Mouse (Mus musculus) lung, embryonic 15.5 days (tissue): ENCODE results near the gene Erbin. TPM values are rescaled to one million over a fixed set of nuclear protein-coding genes. Genes with fewer than 3 reads are reported as not detected.

ENCODE experiments used
- ATAC-seq: fragments of 200-750 bp; cut with Nextera tagmentation; 2 replicates; pipeline ENCODE4 v1.8.0; 2017; ENCODE audit warnings: moderate number of reproducible peaks, borderline replicate concordance; ENCODE audit not compliant: low FRiP score, low TSS enrichment; ENCODE audit errors: extremely low read depth
- H3K27ac ChIP-seq: fragments of 300-500 bp; sonication (generic); 2 replicates; pipeline ENCODE4 v1.5.1; 2015; ENCODE audit warnings: moderate library complexity, mild to moderate bottlenecking, inconsistent platforms
- H3K27me3 ChIP-seq: fragments of 300-500 bp; sonication (generic); 2 replicates; pipeline ENCODE4 v1.6.1; 2015; ENCODE audit warnings: inconsistent platforms
- H3K36me3 ChIP-seq: fragments of 300-500 bp; sonication (generic); 2 replicates; pipeline ENCODE4 v1.6.1; 2015; ENCODE audit warnings: inconsistent platforms
- H3K4me1 ChIP-seq: fragments of 300-500 bp; sonication (generic); 2 replicates; pipeline ENCODE4 v1.6.1; 2015; ENCODE audit warnings: inconsistent platforms
- H3K4me2 ChIP-seq: fragments of 300-500 bp; sonication (generic); 2 replicates; pipeline ENCODE4 v1.6.1; 2015; ENCODE audit warnings: inconsistent platforms, mild to moderate bottlenecking, moderate library complexity
- H3K4me3 ChIP-seq: fragments of 300-500 bp; sonication (generic); 2 replicates; pipeline ENCODE4 v1.5.1; 2015; ENCODE audit warnings: mild to moderate bottlenecking, inconsistent platforms
- H3K9ac ChIP-seq: fragments of 300-500 bp; sonication (generic); 2 replicates; pipeline ENCODE4 v1.6.1; 2015; ENCODE audit warnings: inconsistent platforms
- H3K9me3 ChIP-seq: fragments of 300-500 bp; sonication (generic); 2 replicates; pipeline ENCODE4 v1.6.1; 2016; ENCODE audit warnings: inconsistent platforms
- WGBS: fragments of 180-500 bp; shearing (Covaris S2); methylation state at CpG from one replicate; pipeline ENCODE4 v1.1.7; 2015; 5-methylcytosine and 5-hydroxymethylcytosine counted together
- polyA plus RNA-seq: library from polyadenylated mRNA; unstranded; fragments of >200 nt; fragmentation: Nextera tagmentation; extraction: Ambion mirVana; gene quantifications from 2 replicates; pipeline ENCODE4 v1.2.1, GENCODE M21; 2015

Erbin gene
- polyA plus RNA-seq, 1 experiment from 2014 or later: 17.9 TPM

- no peak overlapping the region for H3K9ac ChIP-seq
- no peak for ATAC-seq
- no peaks in the 10 kb centered on the region for H3K27me3 ChIP-seq
- peaks cover 4% of the 10 kb centered on the region; the same call in 1 of the 2 replicates for H3K36me3 ChIP-seq
- WGBS: 87% methylated on average over 1 of the region's 1 CpGs
- H3K4me3 ChIP-seq: no peak overlapping the region
- H3K4me2 ChIP-seq: no peak overlapping the region
- H3K9me3 ChIP-seq: no peaks in the 10 kb centered on the region
- no peak overlapping the region for H3K27ac ChIP-seq
- H3K4me1 ChIP-seq: no peaks in the 10 kb centered on the region
These were observed 20.3 kb downstream of the Erbin start for GRCm38 (mm10) chr13:103900015-103900414.

GRCm38 (mm10) chr13:103897606-103898005 lies 22.7 kb downstream of the Erbin start:
- H3K4me1 ChIP-seq: 0 out of 2 replicates have a peak, but pooled peaks cover 6% of the 10 kb centered on the region
- 87% methylated on average over 4 of the region's 4 CpGs for WGBS
- peaks cover 4% of the 10 kb centered on the region; the same call in 1 of the 2 replicates for H3K36me3 ChIP-seq
- H3K4me2 ChIP-seq: no peak overlapping the region
- no peak overlapping the region for H3K9ac ChIP-seq
- no peak overlapping the region for H3K27ac ChIP-seq
- no peak for ATAC-seq
- H3K9me3 ChIP-seq: no peaks in the 10 kb centered on the region
- H3K27me3 ChIP-seq: no peaks in the 10 kb centered on the region
- H3K4me3 ChIP-seq: no peak overlapping the region

- H3K4me1 ChIP-seq: peaks cover 12% of the 10 kb centered on the region
- H3K27ac ChIP-seq: no peak overlapping the region
- H3K9me3 ChIP-seq: no peaks in the 10 kb centered on the region
- no peaks in the 10 kb centered on the region; the same call in 1 of the 2 replicates for H3K36me3 ChIP-seq
- H3K9ac ChIP-seq: no peak overlapping the region
- no peak overlapping the region for H3K4me2 ChIP-seq
- H3K27me3 ChIP-seq: no peaks in the 10 kb centered on the region
- no peak overlapping the region for H3K4me3 ChIP-seq
- WGBS: 92% methylated on average over 5 of the region's 5 CpGs
- ATAC-seq: no peak
These were observed 27.2 kb downstream of the Erbin start for GRCm38 (mm10) chr13:103893065-103893464.

GRCm38 (mm10) chr13:103890038-103890437 lies 30.3 kb downstream of the Erbin start:
- H3K4me2 ChIP-seq: no peak overlapping the region
- peaks cover 12% of the 10 kb centered on the region for H3K4me1 ChIP-seq
- no peak overlapping the region for H3K9ac ChIP-seq
- no peaks in the 10 kb centered on the region for H3K27me3 ChIP-seq
- H3K27ac ChIP-seq: no peak overlapping the region
- H3K4me3 ChIP-seq: no peak overlapping the region
- 0 out of 2 replicates have a peak, but pooled peaks cover 3% of the 10 kb centered on the region for H3K36me3 ChIP-seq
- H3K9me3 ChIP-seq: no peaks in the 10 kb centered on the region
- ATAC-seq: no peak
- 54% methylated on average over 3 of the region's 3 CpGs for WGBS

- Histone ChIP-seq H3K9me3 (no peaks in the 10 kb centered on the region), H3K27ac (no peak overlapping the region), H3K4me1 (peaks cover 6% of the 10 kb centered on the region), H3K4me3 (no peak overlapping the region), H3K27me3 (no peaks in the 10 kb centered on the region), H3K4me2 (no peak overlapping the region), H3K36me3 (0 out of 2 replicates have a peak, but pooled peaks cover 5% of the 10 kb centered on the region), H3K9ac (no peak overlapping the region)
- WGBS: 84% methylated on average over 3 of the region's 3 CpGs
- ATAC-seq: no peak
These were observed 33.8 kb downstream of the Erbin start for GRCm38 (mm10) chr13:103886503-103886902.

GRCm38 (mm10) chr13:103881200-103881599 lies 39.1 kb downstream of the Erbin start:
- no peak overlapping the region for H3K4me2 ChIP-seq
- WGBS: 95% methylated on average over 4 of the region's 4 CpGs
- no peak for ATAC-seq

GRCm38 (mm10) chr13:103876743-103877142 lies 43.6 kb downstream of the Erbin start:
- Histone ChIP-seq H3K27ac (no peak overlapping the region), H3K4me3 (no peak overlapping the region), H3K36me3 (peaks cover 6% of the 10 kb centered on the region; the same call in 1 of the 2 replicates), H3K9ac (no peak overlapping the region), H3K27me3 (no peaks in the 10 kb centered on the region), H3K9me3 (no peaks in the 10 kb centered on the region), H3K4me2 (no peak overlapping the region), H3K4me1 (no peaks in the 10 kb centered on the region)
- ATAC-seq: no peak

More at GRCm38 (mm10) chr13:103881200-103881599, 39.1 kb downstream of the Erbin start:
- Histone ChIP-seq H3K36me3 (0 out of 2 replicates have a peak, but pooled peaks cover 5% of the 10 kb centered on the region), H3K27me3 (no peaks in the 10 kb centered on the region), H3K4me1 (no peaks in the 10 kb centered on the region), H3K27ac (no peak overlapping the region), H3K9ac (no peak overlapping the region), H3K4me3 (no peak overlapping the region), H3K9me3 (no peaks in the 10 kb centered on the region)

GRCm38 (mm10) chr13:103875823-103876514 lies 44.3 kb downstream of the Erbin start:
- Histone ChIP-seq H3K27ac (no peak overlapping the region), H3K4me2 (no peak overlapping the region), H3K4me1 (no peaks in the 10 kb centered on the region), H3K9ac (no peak overlapping the region), H3K36me3 (peaks cover 6% of the 10 kb centered on the region; the same call in 1 of the 2 replicates), H3K4me3 (no peak overlapping the region), H3K9me3 (no peaks in the 10 kb centered on the region), H3K27me3 (no peaks in the 10 kb centered on the region)
- WGBS: 81% methylated on average over 6 of the region's 6 CpGs
- ATAC-seq: no peak

GRCm38 (mm10) chr13:103870786-103871185 lies 49.5 kb downstream of the Erbin start:
- no peak overlapping the region for H3K27ac ChIP-seq
- H3K36me3 ChIP-seq: peaks cover 8% of the 10 kb centered on the region; the same call in 1 of the 2 replicates
- no peaks in the 10 kb centered on the region for H3K27me3 ChIP-seq
- 57% methylated on average over 3 of the region's 3 CpGs for WGBS
- H3K4me3 ChIP-seq: no peak overlapping the region
- H3K4me2 ChIP-seq: no peak overlapping the region
- H3K9me3 ChIP-seq: no peaks in the 10 kb centered on the region
- H3K9ac ChIP-seq: no peak overlapping the region
- no peak for ATAC-seq
- H3K4me1 ChIP-seq: no peaks in the 10 kb centered on the region

- Histone ChIP-seq H3K27me3 (no peaks in the 10 kb centered on the region), H3K9me3 (no peaks in the 10 kb centered on the region), H3K4me3 (no peak overlapping the region), H3K36me3 (peaks cover 8% of the 10 kb centered on the region; the same call in 1 of the 2 replicates), H3K27ac (no peak overlapping the region), H3K9ac (no peak overlapping the region), H3K4me1 (no peaks in the 10 kb centered on the region), H3K4me2 (no peak overlapping the region)
- no peak for ATAC-seq
- 85% methylated on average over 1 of the region's 1 CpGs for WGBS
These were observed 50.2 kb downstream of the Erbin start for GRCm38 (mm10) chr13:103870117-103870516.

- no peak for ATAC-seq
- no peak overlapping the region for H3K27ac ChIP-seq
- H3K4me3 ChIP-seq: no peak overlapping the region
- H3K36me3 ChIP-seq: peaks cover 11% of the 10 kb centered on the region; the same call in 1 of the 2 replicates
- no peak overlapping the region for H3K9ac ChIP-seq
- H3K4me1 ChIP-seq: no peaks in the 10 kb centered on the region
- no peaks in the 10 kb centered on the region for H3K9me3 ChIP-seq
- 56% methylated on average over 1 of the region's 1 CpGs for WGBS
- H3K4me2 ChIP-seq: no peak overlapping the region
- H3K27me3 ChIP-seq: no peaks in the 10 kb centered on the region
These were observed 51.4 kb downstream of the Erbin start for GRCm38 (mm10) chr13:103868875-103869274.

- no peak overlapping the region for H3K4me3 ChIP-seq
- H3K4me2 ChIP-seq: no peak overlapping the region
- 66% methylated on average over 4 of the region's 4 CpGs for WGBS
- no peaks in the 10 kb centered on the region for H3K27me3 ChIP-seq
- no peaks in the 10 kb centered on the region for H3K4me1 ChIP-seq
- no peak overlapping the region for H3K9ac ChIP-seq
- H3K27ac ChIP-seq: no peak overlapping the region
- ATAC-seq: no peak
- no peaks in the 10 kb centered on the region for H3K9me3 ChIP-seq
- peaks cover 27% of the 10 kb centered on the region for H3K36me3 ChIP-seq
These were observed 58.3 kb downstream of the Erbin start for GRCm38 (mm10) chr13:103862041-103862440.
